ENCODE assay signal across 23 mouse cellular contexts in the genomic region with DNA sequence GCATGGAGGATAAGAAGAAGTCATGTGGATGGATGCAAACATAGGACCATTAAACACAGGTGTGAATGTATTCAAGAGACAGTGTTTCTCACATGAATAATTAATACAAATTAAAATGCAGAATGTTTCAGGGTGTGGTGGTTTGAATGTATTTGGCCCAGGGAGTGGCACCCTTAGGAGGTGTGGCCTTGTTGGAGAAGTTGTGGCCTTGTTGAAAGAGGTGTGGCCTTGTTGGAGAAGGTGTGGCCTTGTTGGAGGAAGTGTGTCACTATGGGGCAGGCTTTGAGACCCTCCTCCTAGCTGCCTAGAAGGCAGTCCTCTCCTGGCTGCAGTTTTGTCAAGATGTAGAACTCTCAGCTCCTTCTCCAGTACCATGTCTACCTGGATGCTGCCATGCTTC. TPM values are rescaled to one million over a fixed set of nuclear protein-coding genes. Genes with fewer than 3 reads are reported as not detected.
"Had no signal": no experiment of that assay in that cellular context is flagged by ENCODE, and none has a peak within 500 bp of the region (broad histone marks: within the 10 kb centered on the region; RNA-seq: fewer than 3 reads in every experiment).

No protein-coding gene starts in this region.

- DNase-seq: retina, postnatal 1 day; right cerebral cortex, adult 18-20 months; right cerebral cortex, postnatal 14 days; right cerebral cortex, postnatal 25 days; right cerebral cortex, postnatal 4 days; spleen, adult 18-20 months; thymus, adult 18-20 months; thymus, adult 2 months; thymus, postnatal 14 days; thymus, postnatal 25 days; thymus, postnatal 36 days; thymus, postnatal 4 days had no signal

- H3K4me1 ChIP-seq: neural tube, embryonic 12.5 days; neural tube, embryonic 13.5 days; neural tube, embryonic 15.5 days; stomach, embryonic 15.5 days had no signal

- H3K9me3 ChIP-seq: neural tube, embryonic 12.5 days; neural tube, embryonic 13.5 days; neural tube, embryonic 15.5 days; stomach, embryonic 15.5 days had no signal

- H3K4me3 ChIP-seq: neural tube, embryonic 12.5 days; neural tube, embryonic 13.5 days; neural tube, embryonic 15.5 days; stomach, embryonic 15.5 days had no signal

- H3K27ac ChIP-seq: neural tube, embryonic 12.5 days; neural tube, embryonic 13.5 days; neural tube, embryonic 15.5 days; stomach, embryonic 15.5 days; stomach, postnatal 0 days had no signal

- H3K36me3 ChIP-seq: neural tube, embryonic 12.5 days; neural tube, embryonic 13.5 days; neural tube, embryonic 15.5 days; stomach, embryonic 15.5 days had no signal

- H3K27me3 ChIP-seq: neural tube, embryonic 12.5 days; neural tube, embryonic 13.5 days; neural tube, embryonic 15.5 days; stomach, embryonic 15.5 days had no signal

- H3K9ac ChIP-seq: neural tube, embryonic 12.5 days; neural tube, embryonic 13.5 days; neural tube, embryonic 15.5 days; stomach, embryonic 15.5 days had no signal

RNA-seq across cellular contexts. Expression of a gene that starts 5.6 kb away (rescaled TPM):
- polyA plus RNA-seq: neural tube, embryonic 12.5 days; stomach, embryonic 14.5 days had no signal

RNA-seq across cellular contexts. Expression of a gene that starts 11.2 kb away (rescaled TPM):
- polyA plus RNA-seq: neural tube, embryonic 12.5 days had no signal

RNA-seq across cellular contexts. Expression of a gene that starts 44.7 kb away (rescaled TPM):
- total RNA-seq: neutrophil, adult 5-6 weeks had no signal
- polyA plus RNA-seq: neural tube, embryonic 12.5 days; neural tube, embryonic 13.5 days; neural tube, embryonic 14.5 days; neural tube, embryonic 15.5 days; small intestine, adult 2 months; spleen, adult 2 months; stomach, embryonic 14.5 days; stomach, embryonic 15.5 days; stomach, embryonic 16.5 days; stomach, postnatal 0 days; thymus, adult 2 months had no signal
